Mouse (Mus musculus) spleen, postnatal 10 days (tissue): Measurements from ENCODE around the gene Minos1.

Experiments
- DNase-seq, 2 experiments: peaks; one replicate each; pipeline ENCODE4 v3.0.0; 2021 to 2022; ENCODE audit warnings: low spot score in 2 of 2

The Minos1 gene

GRCm38 (mm10) chr4:139064831-139065230 is 66.1 kb downstream of the Minos1 start:
- no peak for DNase-seq

- peak in 1 of 2 experiments; percentile 50 for DNase-seq
These were observed 71.3 kb downstream of the Minos1 start for GRCm38 (mm10) chr4:139059569-139059968.

- no peak for DNase-seq
These were observed 72.9 kb downstream of the Minos1 start for GRCm38 (mm10) chr4:139058029-139058428.

- DNase-seq = no peak
These were observed 73.6 kb downstream of the Minos1 start for GRCm38 (mm10) chr4:139057291-139057690.

- no peak for DNase-seq
These were observed 75.2 kb downstream of the Minos1 start for GRCm38 (mm10) chr4:139055744-139056143.

GRCm38 (mm10) chr4:139055336-139055735 is 75.6 kb downstream of the Minos1 start:
- no peak for DNase-seq

GRCm38 (mm10) chr4:139054300-139054923 is 76.5 kb downstream of the Minos1 start:
- DNase-seq = no peak

GRCm38 (mm10) chr4:139053391-139053790 is 77.5 kb downstream of the Minos1 start:
- DNase-seq = no peak

GRCm38 (mm10) chr4:139052796-139053195 is 78.1 kb downstream of the Minos1 start:
- no peak for DNase-seq
